ENCODE assay signal across 16 mouse cellular contexts in genomic region chr10:111363729-111364617, GRCm38 (mm10).
DNase-seq lines count a peak whose midpoint lies in the region; ATAC-seq and TF ChIP-seq lines count a peak whose summit lies in the region.
"Had no signal": no experiment of that assay in that cellular context is flagged by ENCODE, and none has a peak within 500 bp of the region (broad histone marks: within the 10 kb centered on the region; RNA-seq: fewer than 3 reads in every experiment).

No protein-coding gene starts in this region.

- H3K9ac ChIP-seq in hindbrain, embryonic 11.5 days (ENCODE audit: low read depth, low read length): no peak overlapping the region
- no peak overlapping the region for H3K9ac ChIP-seq in hindbrain, embryonic 16.5 days (ENCODE audit: low read depth, low read length)
- peak overlapping the region; percentile 12; the same call in 1 of the 2 replicates for H3K9ac ChIP-seq in forebrain, embryonic 11.5 days (ENCODE audit: low read length)
- peak overlapping the region; percentile 39; the same call in 1 of the 2 replicates for H3K9ac ChIP-seq in midbrain, embryonic 13.5 days (replicated peaks)
- no peak overlapping the region for H3K9ac ChIP-seq in kidney, embryonic 15.5 days
- H3K9ac ChIP-seq: limb, embryonic 15.5 days had no signal

- H3K27ac ChIP-seq in hindbrain, embryonic 11.5 days (ENCODE audit: low read depth, low read length): no peak overlapping the region
- no peak overlapping the region; the same call in 1 of the 2 replicates for H3K27ac ChIP-seq in hindbrain, embryonic 16.5 days (ENCODE audit: low read depth, low read length)
- no peak overlapping the region for H3K27ac ChIP-seq in forebrain, embryonic 11.5 days (ENCODE audit: low read depth, low read length)
- H3K27ac ChIP-seq in midbrain, embryonic 13.5 days: peak overlapping the region; percentile 62
- no peak overlapping the region for H3K27ac ChIP-seq in kidney, embryonic 15.5 days
- H3K27ac ChIP-seq: limb, embryonic 15.5 days had no signal

- no peak overlapping the region for H3K4me3 ChIP-seq in hindbrain, embryonic 11.5 days (ENCODE audit: low read depth, low read length)
- no peak overlapping the region for H3K4me3 ChIP-seq in hindbrain, embryonic 16.5 days (ENCODE audit: low read length)
- no peak overlapping the region for H3K4me3 ChIP-seq in forebrain, embryonic 11.5 days (ENCODE audit: low read depth, low read length)
- no peak overlapping the region for H3K4me3 ChIP-seq in midbrain, embryonic 13.5 days (replicated peaks)
- H3K4me3 ChIP-seq in kidney, embryonic 15.5 days (replicated peaks): no peak overlapping the region
- H3K4me3 ChIP-seq: limb, embryonic 15.5 days had no signal

- CTCF ChIA-PET in Patski (lab: Charles Lee): interaction anchor here (1.6 kb wide), 1 partner anchor 22 kb away, joined by 3 read pairs; no protein-coding TSS in a partner anchor

- H3K27me3 ChIP-seq in hindbrain, embryonic 11.5 days (ENCODE audit: control insufficient read depth, insufficient read depth, low read length): no peaks in the 10 kb centered on the region
- H3K27me3 ChIP-seq in hindbrain, embryonic 16.5 days (replicated peaks; ENCODE audit: control insufficient read depth, insufficient read depth, low read length): no peaks in the 10 kb centered on the region
- no peaks in the 10 kb centered on the region for H3K27me3 ChIP-seq in Patski
- no peaks in the 10 kb centered on the region for H3K27me3 ChIP-seq in forebrain, embryonic 11.5 days (ENCODE audit: control insufficient read depth, insufficient read depth, low read length)
- no peaks in the 10 kb centered on the region for H3K27me3 ChIP-seq in midbrain, embryonic 13.5 days
- no peaks in the 10 kb centered on the region for H3K27me3 ChIP-seq in kidney, embryonic 15.5 days
- H3K27me3 ChIP-seq: limb, embryonic 15.5 days had no signal

- no peaks in the 10 kb centered on the region for H3K9me3 ChIP-seq in hindbrain, embryonic 11.5 days (ENCODE audit: control insufficient read depth, low read length)
- no peaks in the 10 kb centered on the region for H3K9me3 ChIP-seq in hindbrain, embryonic 16.5 days (ENCODE audit: control insufficient read depth, low read length)
- no peaks in the 10 kb centered on the region for H3K9me3 ChIP-seq in forebrain, embryonic 11.5 days (ENCODE audit: control insufficient read depth, low read length)
- H3K9me3 ChIP-seq in midbrain, embryonic 13.5 days: no peaks in the 10 kb centered on the region
- no peaks in the 10 kb centered on the region for H3K9me3 ChIP-seq in kidney, embryonic 15.5 days (replicated peaks)
- H3K9me3 ChIP-seq: limb, embryonic 15.5 days had no signal

- in situ Hi-C loops in Patski (cut with MboI; ENCODE audit: low pct_unique_long_range_greater_than_20kb): no loop called here

- WGBS in hindbrain, embryonic 11.5 days: 37% methylated on average over 14 of the region's 14 CpGs
- 38% methylated on average over 14 of the region's 14 CpGs for WGBS in hindbrain, embryonic 16.5 days
- 11% methylated on average over 14 of the region's 14 CpGs for WGBS in forebrain, embryonic 11.5 days
- 8% methylated on average over 14 of the region's 14 CpGs for WGBS in midbrain, embryonic 13.5 days
- WGBS in kidney, embryonic 15.5 days: 46% methylated on average over 14 of the region's 14 CpGs

- H3K36me3 ChIP-seq in hindbrain, embryonic 11.5 days (ENCODE audit: control insufficient read depth, insufficient read depth, low read length): no peaks in the 10 kb centered on the region
- H3K36me3 ChIP-seq in hindbrain, embryonic 16.5 days (ENCODE audit: control insufficient read depth, insufficient read depth, low read length): no peaks in the 10 kb centered on the region
- no peaks in the 10 kb centered on the region for H3K36me3 ChIP-seq in forebrain, embryonic 11.5 days (ENCODE audit: control insufficient read depth, insufficient read depth, low read length)
- H3K36me3 ChIP-seq in midbrain, embryonic 13.5 days: no peaks in the 10 kb centered on the region
- no peaks in the 10 kb centered on the region for H3K36me3 ChIP-seq in kidney, embryonic 15.5 days
- H3K36me3 ChIP-seq: limb, embryonic 15.5 days had no signal

- 0 out of 2 replicates have a peak, but pooled peaks have one; percentile 30 for ATAC-seq in hindbrain, embryonic 11.5 days (ENCODE audit: low FRiP score)
- no peak for ATAC-seq in hindbrain, embryonic 16.5 days
- ATAC-seq in Patski: no peak
- ATAC-seq in forebrain, embryonic 11.5 days (replicated peaks; ENCODE audit: low FRiP score): peak; percentile 78
- ATAC-seq in midbrain, embryonic 13.5 days: peak; percentile 91
- ATAC-seq in kidney, embryonic 15.5 days (replicated peaks; ENCODE audit: low FRiP score): no peak

- TF ChIP-seq CTCF in Patski (IDR thresholded peaks at IDR 0.05): no peak

- POLR2A ChIA-PET in Patski (lab: Charles Lee): no interaction called here

- peak; percentile 5 for DNase-seq in hindbrain, embryonic 11.5 days (ENCODE audit: low spot score)
- peak; percentile 13 for DNase-seq in Patski (ENCODE audit: low read depth, low spot score)
- DNase-seq in forebrain, embryonic 11.5 days (ENCODE audit: low spot score): no peak
- no peak for DNase-seq in urinary bladder, adult 2 months (ENCODE audit: low spot score)
- DNase-seq in spleen, postnatal 10 days (ENCODE audit: low spot score in 2 of 2): no peak
- DNase-seq: adrenal gland, postnatal 36 days; cerebellum, adult 9-10 months; gastrocnemius, postnatal 10 days; heart, postnatal 36 days; kidney, adult 2 months; layer of hippocampus, postnatal 36 days; spleen, adult 18-20 months had no signal

- no peaks in the 10 kb centered on the region for H3K4me1 ChIP-seq in hindbrain, embryonic 11.5 days (replicated peaks; ENCODE audit: control insufficient read depth, insufficient read depth, low read length)
- peaks cover 2% of the 10 kb centered on the region; the same call in 1 of the 2 replicates for H3K4me1 ChIP-seq in hindbrain, embryonic 16.5 days (ENCODE audit: control insufficient read depth, insufficient read depth, low read depth, low read length)
- H3K4me1 ChIP-seq in forebrain, embryonic 11.5 days (replicated peaks; ENCODE audit: control insufficient read depth, insufficient read depth, low read length): 0 out of 2 replicates have a peak, but pooled peaks cover 6% of the 10 kb centered on the region
- H3K4me1 ChIP-seq in midbrain, embryonic 13.5 days (replicated peaks): peaks cover 28% of the 10 kb centered on the region
- peaks cover 13% of the 10 kb centered on the region for H3K4me1 ChIP-seq in kidney, embryonic 15.5 days
- H3K4me1 ChIP-seq: limb, embryonic 15.5 days had no signal

- no peak overlapping the region for H3K4me2 ChIP-seq in hindbrain, embryonic 11.5 days (replicated peaks; ENCODE audit: low read depth, low read length)
- H3K4me2 ChIP-seq in hindbrain, embryonic 16.5 days (ENCODE audit: low read length): no peak overlapping the region
- H3K4me2 ChIP-seq in forebrain, embryonic 11.5 days (ENCODE audit: low read depth, low read length, severe bottlenecking): no peak overlapping the region
- H3K4me2 ChIP-seq in midbrain, embryonic 13.5 days (replicated peaks): peak overlapping the region; percentile 32
- H3K4me2 ChIP-seq in kidney, embryonic 15.5 days: no peak overlapping the region
- H3K4me2 ChIP-seq: limb, embryonic 15.5 days had no signal

Comparison
In these comparisons a context has a peak if more than half of its experiments do, and no peak if none do; other contexts are left out.
1. ATAC-seq: peak in hindbrain, embryonic 11.5 days (single experiment), forebrain, embryonic 11.5 days (single experiment) and midbrain, embryonic 13.5 days (single experiment); none in hindbrain, embryonic 16.5 days (single experiment), Patski (single experiment) and kidney, embryonic 15.5 days (single experiment).
2. DNase-seq: peak in hindbrain, embryonic 11.5 days (single experiment) and Patski (single experiment); none in forebrain, embryonic 11.5 days (single experiment), urinary bladder, adult 2 months (single experiment) and spleen, postnatal 10 days (0 of 2).
3. H3K9ac ChIP-seq: peak in forebrain, embryonic 11.5 days (single experiment) and midbrain, embryonic 13.5 days (single experiment); none in hindbrain, embryonic 11.5 days (single experiment), hindbrain, embryonic 16.5 days (single experiment) and kidney, embryonic 15.5 days (single experiment).